Mouse (Mus musculus) testis, adult 2 months (tissue): ENCODE data around the gene Apba1. TPM values are rescaled to one million over a fixed set of nuclear protein-coding genes. Genes with fewer than 3 reads are reported as not detected.

Experiments used
- H3K27ac ChIP-seq: fragments of 200-500 bp; 2 replicates; pipeline ENCODE4 v1.5.1; 2012; ENCODE audit warnings: low read depth, low read length; ENCODE audit not compliant: control insufficient read depth, insufficient read depth
- H3K27me3 ChIP-seq: fragments of 200-500 bp; 2 replicates; pipeline ENCODE4 v1.6.1; 2012; ENCODE audit warnings: mild to moderate bottlenecking, low read length, moderate library complexity; ENCODE audit not compliant: control insufficient read depth, insufficient read depth
- H3K36me3 ChIP-seq: fragments of 200-500 bp; 2 replicates; pipeline ENCODE4 v1.6.1; 2012; ENCODE audit warnings: mild to moderate bottlenecking, low read length; ENCODE audit not compliant: control insufficient read depth, insufficient read depth
- H3K4me1 ChIP-seq: fragments of 200-500 bp; 2 replicates; pipeline ENCODE4 v1.6.1; 2012; ENCODE audit warnings: low read length; ENCODE audit not compliant: control insufficient read depth, insufficient read depth
- H3K4me3 ChIP-seq: fragments of 200-500 bp; 2 replicates; pipeline ENCODE4 v1.5.1; 2012; ENCODE audit warnings: low read depth, mild to moderate bottlenecking, low read length, moderate library complexity, mixed read lengths; ENCODE audit not compliant: control insufficient read depth
- CTCF ChIP-seq: fragments of 200-500 bp; IDR thresholded peaks from 2 replicates; pipeline ENCODE4 v1.5.1; 2012; ENCODE audit warnings: low read depth, mild to moderate bottlenecking, inconsistent platforms, low read length, moderate library complexity; ENCODE audit not compliant: control insufficient read depth, insufficient read depth, insufficient replicate concordance
- POLR2A ChIP-seq: fragments of 200-500 bp; IDR thresholded peaks from 2 replicates; pipeline ENCODE4 v1.6.1; 2012; ENCODE audit warnings: low read depth, mild to moderate bottlenecking, inconsistent platforms, low read length, moderate library complexity; ENCODE audit not compliant: control insufficient read depth
- polyA plus RNA-seq: library from polyadenylated mRNA; depleted of rRNA; stranded (reverse); fragments of >200 nt; gene quantifications from 2 replicates; pipeline ENCODE4 v1.2.3, GENCODE M21; 2012

Apba1 gene
- polyA plus RNA-seq, 1 experiment: 24.1 TPM

GRCm38 (mm10) chr19:23966376-23966775 lies 207.7 kb downstream of the Apba1 start:
- peaks cover 8% of the 10 kb centered on the region for H3K4me1 ChIP-seq
- no peaks in the 10 kb centered on the region for H3K27me3 ChIP-seq
- TF ChIP-seq POLR2A (no peak), CTCF (no peak)
- no peak overlapping the region for H3K27ac ChIP-seq
- H3K4me3 ChIP-seq: no peak overlapping the region
- no peaks in the 10 kb centered on the region for H3K36me3 ChIP-seq

- Histone ChIP-seq H3K36me3 (no peaks in the 10 kb centered on the region), H3K4me1 (peaks cover 5% of the 10 kb centered on the region), H3K4me3 (no peak overlapping the region), H3K27me3 (no peaks in the 10 kb centered on the region), H3K27ac (no peak overlapping the region)
- TF ChIP-seq CTCF (no peak), POLR2A (no peak)
These were observed 208.5 kb downstream of the Apba1 start for GRCm38 (mm10) chr19:23967156-23967555.

GRCm38 (mm10) chr19:23968125-23968861 lies 209.6 kb downstream of the Apba1 start:
- H3K4me3 ChIP-seq: no peak overlapping the region
- TF ChIP-seq POLR2A: no peak
- TF ChIP-seq CTCF: no peak
- H3K27ac ChIP-seq: no peak overlapping the region
- peaks cover 3% of the 10 kb centered on the region for H3K4me1 ChIP-seq
- H3K36me3 ChIP-seq: no peaks in the 10 kb centered on the region
- H3K27me3 ChIP-seq: no peaks in the 10 kb centered on the region

- no peak overlapping the region for H3K4me3 ChIP-seq
- peaks cover 3% of the 10 kb centered on the region for H3K4me1 ChIP-seq
- no peak overlapping the region for H3K27ac ChIP-seq
- no peaks in the 10 kb centered on the region for H3K36me3 ChIP-seq
- TF ChIP-seq CTCF (no peak), POLR2A (no peak)
- no peaks in the 10 kb centered on the region for H3K27me3 ChIP-seq
These were observed 210.2 kb downstream of the Apba1 start for GRCm38 (mm10) chr19:23968862-23969225.

- Histone ChIP-seq H3K27me3 (no peaks in the 10 kb centered on the region), H3K27ac (no peak overlapping the region), H3K36me3 (no peaks in the 10 kb centered on the region), H3K4me1 (peaks cover 3% of the 10 kb centered on the region), H3K4me3 (no peak overlapping the region)
- no peak for TF ChIP-seq CTCF
- no peak for TF ChIP-seq POLR2A
These were observed 211.7 kb downstream of the Apba1 start for GRCm38 (mm10) chr19:23970374-23970773.

- no peak overlapping the region for H3K27ac ChIP-seq
- no peaks in the 10 kb centered on the region for H3K27me3 ChIP-seq
- no peak for TF ChIP-seq CTCF
- TF ChIP-seq POLR2A: no peak
- H3K4me3 ChIP-seq: no peak overlapping the region
- peaks cover 3% of the 10 kb centered on the region for H3K4me1 ChIP-seq
- no peaks in the 10 kb centered on the region for H3K36me3 ChIP-seq
These were observed 212.7 kb downstream of the Apba1 start for GRCm38 (mm10) chr19:23971391-23971790.

GRCm38 (mm10) chr19:23972881-23973649 lies 214.4 kb downstream of the Apba1 start:
- peaks cover 3% of the 10 kb centered on the region for H3K4me1 ChIP-seq
- no peak overlapping the region for H3K4me3 ChIP-seq
- no peaks in the 10 kb centered on the region for H3K27me3 ChIP-seq
- H3K36me3 ChIP-seq: no peaks in the 10 kb centered on the region
- no peak for TF ChIP-seq POLR2A
- TF ChIP-seq CTCF: no peak
- no peak overlapping the region for H3K27ac ChIP-seq
